ENCODE assay signal across 7 mouse cellular contexts in the genomic region with DNA sequence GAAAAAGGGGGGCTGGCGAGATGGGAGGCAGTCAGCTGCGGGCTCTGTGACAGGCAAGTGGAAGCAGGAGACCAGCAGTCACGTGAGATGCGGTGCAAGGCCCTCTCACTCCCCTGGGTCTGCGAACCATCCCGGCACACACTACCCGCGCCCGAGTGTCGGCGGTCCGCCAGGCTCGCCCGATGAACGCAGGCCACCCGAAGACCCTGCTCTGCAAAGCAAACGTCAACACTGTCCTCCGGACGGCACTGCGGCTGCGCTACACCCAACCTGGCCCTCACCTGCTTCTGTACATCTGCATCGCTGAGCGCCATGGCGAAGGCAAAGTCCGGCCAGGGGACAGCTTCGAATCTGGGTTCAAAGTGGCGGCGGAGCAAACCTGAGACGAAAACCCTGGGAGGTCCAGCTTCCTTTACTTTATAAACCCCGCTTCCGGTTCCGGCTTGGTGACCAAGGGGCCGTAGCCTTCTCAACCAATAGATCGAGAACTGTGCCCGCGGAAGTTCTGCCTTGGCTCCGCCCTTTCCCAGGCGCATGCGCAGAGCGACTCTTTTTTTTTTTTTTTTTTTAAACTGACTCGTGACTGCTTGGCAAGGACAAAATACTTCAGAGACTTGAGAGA. TPM values are rescaled to one million over a fixed set of nuclear protein-coding genes. Genes with fewer than 3 reads are reported as not detected.
DNase-seq lines count a peak whose midpoint lies in the region; ATAC-seq lines count a peak whose summit lies in the region.

Atp6v1e1 (minus strand) TSS at position 487 of the 622 bp plus-strand sequence.

- under 1% methylated on average over 41 of the region's 41 CpGs for WGBS in embryonic facial prominence, embryonic 10.5 days
- WGBS in limb, embryonic 10.5 days: under 1% methylated on average over 41 of the region's 41 CpGs
- under 1% methylated on average over 41 of the region's 41 CpGs for WGBS in midbrain, embryonic 13.5 days

- peaks cover 22% of the 10 kb centered on the region for H3K36me3 ChIP-seq in embryonic facial prominence, embryonic 10.5 days (replicated peaks)
- H3K36me3 ChIP-seq in limb, embryonic 10.5 days: peaks cover 22% of the 10 kb centered on the region
- H3K36me3 ChIP-seq in midbrain, embryonic 13.5 days: peaks cover 20% of the 10 kb centered on the region

- ATAC-seq in granulocyte monocyte progenitor cell, adult 5-6 weeks (replicated peaks; ENCODE audit: poor library complexity, severe bottlenecking): peak; percentile 85
- ATAC-seq in midbrain, embryonic 13.5 days: peak; percentile 97

- peaks cover 3% of the 10 kb centered on the region; the same call in 1 of the 2 replicates for H3K9me3 ChIP-seq in embryonic facial prominence, embryonic 10.5 days
- H3K9me3 ChIP-seq in limb, embryonic 10.5 days (replicated peaks): no peaks in the 10 kb centered on the region
- no peaks in the 10 kb centered on the region for H3K9me3 ChIP-seq in midbrain, embryonic 13.5 days

- H3K4me1 ChIP-seq in embryonic facial prominence, embryonic 10.5 days: peaks cover 10% of the 10 kb centered on the region
- H3K4me1 ChIP-seq in limb, embryonic 10.5 days: peaks cover 12% of the 10 kb centered on the region
- H3K4me1 ChIP-seq in midbrain, embryonic 13.5 days (replicated peaks): peaks cover 24% of the 10 kb centered on the region

- peak; percentile 93 for DNase-seq in adrenal gland, postnatal 10 days
- DNase-seq in embryonic facial prominence, embryonic 10.5 days (ENCODE audit: low spot score): peak; percentile 95
- peak; percentile 95 for DNase-seq in kidney, adult 11 months
- peak; percentile 93 for DNase-seq in limb, embryonic 10.5 days (ENCODE audit: low spot score)
- peak; percentile 94 for DNase-seq in spleen, adult 12 weeks (ENCODE audit: low spot score)

- peak within 1 kb of the TSS; percentile 80 for H3K4me2 ChIP-seq in midbrain, embryonic 13.5 days (replicated peaks)

- peak within 1 kb of the TSS; percentile 89 for H3K27ac ChIP-seq in embryonic facial prominence, embryonic 10.5 days (replicated peaks)
- peak within 1 kb of the TSS; percentile 86 for H3K27ac ChIP-seq in limb, embryonic 10.5 days
- peak within 1 kb of the TSS; percentile 89 for H3K27ac ChIP-seq in midbrain, embryonic 13.5 days

- peak within 1 kb of the TSS; percentile 96 for H3K4me3 ChIP-seq in embryonic facial prominence, embryonic 10.5 days
- peak within 1 kb of the TSS; percentile 95 for H3K4me3 ChIP-seq in limb, embryonic 10.5 days
- H3K4me3 ChIP-seq in midbrain, embryonic 13.5 days (replicated peaks): peak within 1 kb of the TSS; percentile 96

- H3K9ac ChIP-seq in midbrain, embryonic 13.5 days (replicated peaks): peak within 1 kb of the TSS; percentile 85

- H3K27me3 ChIP-seq in embryonic facial prominence, embryonic 10.5 days (replicated peaks; ENCODE audit: low read depth, poor library complexity, severe bottlenecking): no peaks in the 10 kb centered on the region
- no peaks in the 10 kb centered on the region for H3K27me3 ChIP-seq in limb, embryonic 10.5 days (ENCODE audit: low read depth, poor library complexity, severe bottlenecking)
- H3K27me3 ChIP-seq in midbrain, embryonic 13.5 days: peaks cover 3% of the 10 kb centered on the region; the same call in 1 of the 2 replicates

RNA-seq across cellular contexts. Expression of gene Atp6v1e1, which starts in this region (rescaled TPM):
- total RNA-seq in adrenal gland, postnatal 10 days (2021): 100 to 1,000 TPM; 225 to 226 TPM
- polyA plus RNA-seq in embryonic facial prominence, embryonic 10.5 days (2016; fragmentation: Nextera tagmentation; extraction: Ambion mirVana): 116 and 117 TPM in 2 replicates
- total RNA-seq in granulocyte monocyte progenitor cell, adult 5-6 weeks (2014; fragmentation: Nextera tagmentation): 118 and 138 TPM in 2 replicates
- 128 and 131 TPM in 2 replicates for total RNA-seq in granulocyte monocyte progenitor cell, adult 5-6 weeks (2017)
- 99.9 and 112 TPM in 2 replicates for polyA plus RNA-seq in limb, embryonic 10.5 days (2016; fragmentation: Nextera tagmentation; extraction: Ambion mirVana)
- 221 and 234 TPM in 2 replicates for polyA plus RNA-seq in midbrain, embryonic 13.5 days (2015; fragmentation: Nextera tagmentation; extraction: Ambion mirVana)

Comparison
In these comparisons a context has a peak if more than half of its experiments do, and no peak if none do; other contexts are left out.
1. Peak in every context shown above with its lines: DNase-seq, ATAC-seq, H3K4me3 ChIP-seq and H3K27ac ChIP-seq.